Mouse (Mus musculus) ovary, postnatal 10 days (tissue): ENCODE data around the gene Olfr1122.
"Not testable (repeated sequence)": the region's sequence is repeated elsewhere in the genome, so short reads cannot be mapped to it uniquely, and the experiment has no call there.

Experiments used
- DNase-seq: peaks from one replicate; pipeline ENCODE4 v3.0.0; 2022; ENCODE audit warnings: low spot score

Gene Olfr1122

GRCm38 (mm10) chr2:87385549-87385948 is at the start of gene Olfr1122:
Olfr1122 (plus strand) TSS chr2:87385849.
- DNase-seq = no peak

GRCm38 (mm10) chr2:87354515-87354914 is 31.1 kb upstream of the Olfr1122 start, which contains the start of gene Olfr1120:
Olfr1120 (plus strand) TSS chr2:87354815.
- no peak for DNase-seq

GRCm38 (mm10) chr2:87360121-87360520 is 25.5 kb upstream of the Olfr1122 start:
- not testable (repeated sequence) for DNase-seq

DNA sequence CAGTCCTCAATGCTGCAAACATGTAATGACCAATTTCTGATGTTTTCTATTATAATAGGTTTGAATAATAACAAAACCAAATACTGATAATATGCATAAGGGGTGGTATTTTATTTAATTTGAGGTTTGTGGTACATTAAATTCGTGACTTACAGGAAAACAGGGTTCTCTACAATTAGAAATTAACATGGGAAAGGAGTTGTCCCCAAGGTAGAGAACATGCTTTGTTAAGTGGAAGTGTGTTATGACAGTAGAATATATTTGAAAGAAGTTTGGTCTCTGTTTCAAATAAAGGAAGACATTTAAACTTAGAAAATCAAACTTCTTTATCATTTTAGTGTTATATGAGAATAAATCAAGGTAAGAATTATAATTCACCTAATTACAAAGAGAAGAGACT is 16.1 kb upstream of the Olfr1122 start, which contains the start of gene Olfr1121:
Gene Olfr1121 (plus strand): TSS at position 301 of the 400 bp plus-strand sequence.
- no peak for DNase-seq

- no peak for DNase-seq
Observed at GRCm38 (mm10) chr2:87371726-87372125, 13.9 kb upstream of the Olfr1122 start.

- DNase-seq = no peak
Observed at GRCm38 (mm10) chr2:87383935-87384334, 1.7 kb upstream of the Olfr1122 start.

- DNase-seq = not testable (repeated sequence)
Observed at GRCm38 (mm10) chr2:87393605-87394004, 8.0 kb downstream of the Olfr1122 start.

DNA sequence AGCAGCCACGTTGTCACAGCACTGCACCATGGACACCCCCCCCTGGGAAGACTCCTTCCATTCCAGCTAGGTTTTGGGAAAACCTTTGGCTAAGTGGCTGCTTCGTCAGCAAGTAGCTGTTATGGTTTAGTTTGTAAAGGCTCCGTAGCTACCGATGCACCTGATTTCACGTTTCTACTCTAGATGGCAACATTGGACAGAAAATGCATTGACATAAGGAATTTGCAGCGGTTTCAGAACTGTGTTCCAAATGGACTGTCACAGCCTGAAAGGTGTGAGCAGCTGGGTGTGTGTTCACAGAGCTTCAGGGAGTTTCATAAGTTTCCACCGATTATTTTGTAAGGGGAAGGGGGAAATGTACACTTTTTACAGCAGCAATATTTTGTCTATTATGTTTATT is 9.0 kb downstream of the Olfr1122 start:
- not testable (repeated sequence) for DNase-seq

DNA sequence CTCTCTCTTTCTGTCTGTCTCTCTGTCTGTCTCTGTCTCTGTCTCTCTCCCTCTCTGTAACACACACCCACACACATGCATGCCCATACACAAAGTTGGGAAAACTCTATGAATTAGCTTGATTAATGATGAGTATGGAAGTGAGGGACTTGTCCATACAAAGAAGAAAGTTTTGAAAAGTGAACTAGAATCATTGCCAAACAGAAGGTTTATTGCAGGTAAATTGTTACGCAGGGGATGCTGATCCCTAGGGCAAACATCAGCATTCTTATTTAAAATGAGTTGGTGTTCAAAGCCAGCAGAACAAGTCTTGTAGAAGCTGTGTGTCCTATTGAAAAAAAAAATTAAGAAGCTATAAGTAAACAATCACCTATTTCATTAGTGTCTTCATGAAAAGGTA is 30.7 kb downstream of the Olfr1122 start, which contains the start of gene Olfr1123:
Gene Olfr1123 (plus strand): TSS at position 301 of the 400 bp plus-strand sequence.
- DNase-seq = no peak

GRCm38 (mm10) chr2:87429975-87430374 is 44.3 kb downstream of the Olfr1122 start, which contains the start of gene Olfr1124:
Olfr1124 (plus strand) TSS chr2:87430275.
- DNase-seq = no peak

DNA sequence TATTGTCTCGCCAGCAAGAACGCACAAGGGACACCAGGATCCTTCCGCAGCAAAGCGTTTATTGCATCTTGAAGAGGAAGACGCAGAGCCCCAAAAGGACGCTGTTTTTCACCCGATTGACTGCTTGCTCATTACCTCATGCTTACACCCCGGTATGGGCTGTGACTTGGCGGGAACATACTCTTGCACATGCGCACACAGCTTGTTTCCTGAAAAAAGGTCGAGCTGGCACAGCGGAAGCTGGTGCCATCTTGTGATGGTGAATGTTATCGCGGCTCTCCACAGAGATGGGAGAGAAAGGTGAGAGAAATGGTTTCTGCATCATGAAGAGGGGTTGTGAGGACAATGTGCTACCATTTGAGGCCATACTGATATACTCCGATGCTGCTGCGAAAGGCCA is 52.1 kb downstream of the Olfr1122 start:
- no peak for DNase-seq
